Mouse (Mus musculus) heart, adult 9 months (tissue): ENCODE results near the gene Pitpnm1.

ENCODE experiments used
- DNase-seq, 2 experiments: peaks; one replicate each; pipeline ENCODE4 v3.0.0; 2022; ENCODE audit warnings: low spot score in 2 of 2

The Pitpnm1 gene

DNA sequence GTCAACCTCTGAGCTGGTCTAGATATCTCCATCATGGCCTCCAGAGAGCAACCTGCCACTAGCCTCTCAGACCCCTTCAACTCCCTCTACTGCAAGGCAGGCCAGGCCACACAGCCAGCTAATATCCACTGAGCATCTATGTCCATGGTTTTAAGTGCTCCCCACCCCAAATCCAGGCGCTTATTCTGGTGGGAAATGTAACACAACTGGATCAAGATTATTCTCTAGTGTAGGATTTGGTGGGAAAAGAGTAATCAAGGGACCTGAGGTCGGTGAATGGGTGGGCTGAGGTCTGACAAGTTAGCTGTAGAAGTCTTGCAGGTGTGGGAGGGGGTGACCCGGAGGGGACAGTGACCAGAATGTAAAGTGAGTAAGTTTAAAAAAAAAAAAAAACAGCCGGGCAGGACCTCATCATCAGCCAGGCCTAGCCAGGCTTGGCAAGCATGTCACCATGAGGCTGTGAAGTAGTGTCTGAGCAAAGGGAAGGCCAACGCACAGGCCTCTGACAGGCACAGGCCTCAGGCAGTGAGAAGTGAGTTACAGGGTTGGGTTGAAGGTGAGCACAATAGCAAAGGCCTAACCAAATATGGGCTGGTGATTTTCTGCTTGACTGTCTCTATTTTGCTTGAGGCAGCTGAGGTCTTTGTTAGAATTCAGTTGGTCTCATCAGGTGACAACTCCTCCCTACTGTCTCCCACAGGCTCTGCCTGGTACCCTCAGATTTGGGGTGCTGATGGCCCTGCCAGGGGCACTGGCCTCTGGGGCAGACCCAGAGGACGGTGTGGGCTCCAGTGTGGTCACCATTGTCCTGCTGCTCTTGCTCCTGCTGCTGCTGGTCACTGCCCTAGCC lies 55.6 kb downstream of the Pitpnm1 start:
- DNase-seq, result no peak

DNA sequence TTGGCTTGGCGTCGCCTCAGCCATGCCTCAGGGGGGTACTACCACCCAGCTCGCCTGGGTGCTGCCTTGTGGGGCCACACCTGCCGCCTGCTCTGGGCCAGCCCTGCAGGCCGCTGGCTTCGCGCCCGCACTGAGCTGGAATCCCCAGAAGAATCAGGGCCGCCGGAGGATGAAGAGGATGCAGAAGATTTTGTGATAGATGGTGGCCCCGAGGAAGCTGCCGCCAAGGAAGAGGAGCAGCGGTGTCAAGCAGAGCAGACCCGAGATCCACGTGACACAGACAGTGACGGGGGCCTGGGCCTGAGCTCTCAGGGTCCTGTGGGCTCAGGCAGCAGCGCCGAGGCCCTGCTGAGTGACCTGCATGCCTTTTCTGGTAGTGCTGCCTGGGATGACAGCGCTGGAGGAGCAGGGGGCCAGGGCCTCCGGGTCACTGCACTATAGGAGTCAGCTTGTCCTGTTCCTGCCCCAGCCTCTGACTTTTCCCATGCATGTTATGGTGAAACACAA lies 56.3 kb downstream of the Pitpnm1 start:
- no peak for DNase-seq

DNA sequence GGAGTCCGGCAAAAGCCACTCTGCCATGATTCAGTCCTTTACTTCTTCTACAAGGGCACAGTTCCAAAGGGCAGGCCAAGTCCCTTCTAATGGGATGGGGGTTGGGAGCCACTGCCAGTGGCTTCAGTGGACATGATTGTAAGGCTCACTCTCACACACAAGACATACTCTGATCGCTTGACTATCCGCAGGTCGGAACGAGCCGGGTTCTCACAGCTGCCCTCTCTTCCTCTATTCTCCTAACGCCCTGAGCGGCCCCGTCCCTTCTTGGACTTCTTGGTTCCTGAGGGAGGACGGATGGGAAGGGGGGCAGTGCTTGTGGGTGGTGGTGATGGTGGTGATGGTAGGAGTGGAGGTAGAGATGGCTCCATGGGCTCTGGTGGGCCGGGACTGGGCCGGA lies 57.0 kb downstream of the Pitpnm1 start:
- no peak for DNase-seq

DNA sequence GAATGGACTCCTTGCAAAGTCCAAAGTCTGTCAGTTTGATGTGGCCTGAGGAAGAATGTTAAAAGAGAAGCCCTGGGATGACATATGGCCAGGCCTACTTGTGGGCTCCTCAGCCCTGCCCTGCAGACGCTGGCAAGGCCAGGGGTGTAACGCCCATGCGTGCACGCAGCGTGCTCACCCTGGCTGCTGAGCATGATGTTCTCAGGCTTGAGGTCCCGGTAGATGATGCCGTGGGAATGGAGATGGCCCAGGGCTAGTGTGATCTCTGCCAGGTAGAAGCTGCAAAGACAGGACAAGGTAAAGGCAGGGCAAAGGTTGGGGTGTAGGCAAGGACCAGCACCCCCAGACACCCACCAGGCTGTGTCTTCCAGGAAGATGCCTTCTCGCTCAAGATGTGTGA lies 59.3 kb downstream of the Pitpnm1 start:
- DNase-seq, result no peak

DNA sequence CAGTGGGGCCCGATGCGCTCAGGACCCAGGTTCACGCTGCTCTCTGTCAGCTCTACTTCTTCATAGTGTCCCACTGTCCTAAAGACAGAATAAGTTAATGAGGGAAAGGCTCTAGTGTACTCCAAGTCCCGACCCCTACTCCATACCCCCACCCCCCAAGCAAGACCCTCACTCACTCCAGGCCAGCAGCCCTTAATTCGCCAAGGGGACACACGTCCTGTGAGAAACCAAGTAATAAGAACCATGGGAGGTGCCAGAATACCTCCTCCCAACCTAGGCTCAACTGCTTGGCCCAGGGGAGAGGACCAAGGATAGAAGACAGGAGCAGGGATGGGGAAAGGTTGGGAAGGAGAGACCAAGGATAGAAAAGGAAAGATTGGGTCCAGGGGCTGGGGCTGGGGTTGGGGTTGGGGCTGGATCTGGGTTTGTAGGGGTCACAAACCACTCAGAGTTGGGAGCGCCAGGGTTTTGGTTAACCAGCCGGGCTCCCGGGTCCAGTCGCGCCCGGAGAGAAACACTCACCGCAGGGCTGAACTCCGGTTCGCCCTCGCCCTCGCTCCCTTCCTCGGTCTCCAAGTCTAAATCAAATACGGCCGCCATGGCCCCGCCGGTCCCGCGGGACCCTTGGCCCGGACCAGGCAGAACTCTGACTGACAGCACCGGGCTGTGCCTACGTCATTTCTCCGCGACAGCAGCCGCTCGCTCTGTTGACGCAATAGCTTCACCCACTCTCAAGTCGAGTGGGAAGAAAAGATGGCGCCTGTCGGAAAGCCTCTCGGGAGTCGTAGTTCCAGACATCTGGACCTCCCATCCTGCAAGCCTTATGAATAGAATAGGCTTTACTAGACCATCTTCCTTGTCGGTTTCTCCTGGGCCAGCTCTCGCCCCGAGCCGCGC lies 63.1 kb downstream of the Pitpnm1 start, which contains the start of gene Rps6kb2:
Gene Rps6kb2, minus strand, starts transcription at position 709 of the 897 bp plus-strand sequence.
- DNase-seq, result peak; percentile 97

DNA sequence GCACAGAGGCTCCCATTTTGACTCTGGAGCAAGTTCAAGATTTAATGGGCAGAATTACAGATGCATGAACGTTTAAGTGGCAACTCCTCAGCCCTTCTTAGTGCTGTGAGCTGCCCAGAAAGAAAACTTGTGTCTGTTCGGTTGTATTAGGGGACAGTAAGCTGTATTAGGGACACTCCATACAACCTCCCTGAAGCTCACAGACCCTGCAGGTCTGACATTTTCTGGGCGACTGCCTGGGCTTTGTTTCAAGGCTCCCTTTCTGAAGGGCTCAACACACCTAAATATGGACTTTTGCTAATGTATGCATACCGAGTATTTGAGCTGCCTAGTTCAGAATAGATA lies 63.7 kb downstream of the Pitpnm1 start:
- no peak for DNase-seq
